Mouse (Mus musculus): ENCODE data around the gene Ptprs.

Gene Ptprs

DNA sequence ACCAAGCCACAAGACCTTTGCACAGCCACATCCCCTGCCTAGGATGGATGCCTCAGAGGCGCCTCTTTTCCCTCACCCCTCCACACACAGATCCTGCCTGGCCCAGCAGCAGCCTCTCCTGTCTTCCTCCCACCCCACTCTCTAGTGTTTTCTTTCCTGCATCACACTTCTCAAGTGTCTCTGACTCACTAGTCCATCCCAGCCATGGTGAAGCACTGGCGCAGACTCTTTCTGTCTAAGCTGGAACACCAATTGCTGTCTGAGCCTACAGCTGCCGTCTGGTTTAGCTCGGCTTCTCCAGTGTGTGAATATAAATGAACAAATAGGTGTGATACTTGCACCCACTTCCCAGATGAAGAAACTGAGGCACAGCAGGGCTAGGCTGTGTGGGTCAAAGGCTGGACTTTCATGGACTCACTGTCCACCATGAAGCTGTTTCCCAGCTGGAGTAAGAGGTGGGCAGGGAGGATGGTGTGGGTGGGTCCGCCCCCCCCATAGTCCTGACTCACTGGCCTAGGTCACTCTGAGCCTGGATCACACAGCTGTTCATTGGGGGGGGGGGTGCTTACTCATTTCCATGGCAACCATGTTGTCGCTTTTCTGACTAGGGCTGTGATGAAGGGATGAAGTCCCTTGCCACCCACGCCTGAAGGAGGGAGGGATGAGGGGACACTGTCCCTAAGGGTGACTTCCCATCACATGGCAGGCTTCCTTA is 14.3 kb upstream of the Ptprs start:
- DNase-seq = no peak

DNA sequence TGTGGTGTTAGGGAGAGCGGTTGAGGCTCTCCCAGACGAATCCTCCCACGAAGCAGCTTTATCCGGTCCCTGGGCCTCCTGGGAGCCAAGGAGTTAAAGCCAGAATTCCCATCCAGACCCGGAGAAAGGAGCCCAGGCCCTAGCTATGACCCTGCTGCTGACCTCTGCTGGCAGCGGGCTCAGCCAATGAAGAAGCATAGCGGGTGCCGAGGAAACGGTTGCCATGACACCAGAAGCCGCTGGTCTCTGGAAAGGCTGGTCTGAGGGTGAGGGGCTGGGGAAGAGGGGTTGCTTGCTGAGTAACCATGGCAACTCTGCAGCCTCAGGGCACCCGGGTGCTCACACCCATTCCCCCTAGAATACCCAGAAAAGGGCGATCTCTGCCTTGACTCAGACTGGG is 11.7 kb upstream of the Ptprs start:
- no peak for DNase-seq

GRCm38 (mm10) chr17:56487441-56487888 is 11.2 kb upstream of the Ptprs start:
- no peak for DNase-seq

- no peak for DNase-seq
These were observed 9.6 kb upstream of the Ptprs start for GRCm38 (mm10) chr17:56485926-56486325.

DNA sequence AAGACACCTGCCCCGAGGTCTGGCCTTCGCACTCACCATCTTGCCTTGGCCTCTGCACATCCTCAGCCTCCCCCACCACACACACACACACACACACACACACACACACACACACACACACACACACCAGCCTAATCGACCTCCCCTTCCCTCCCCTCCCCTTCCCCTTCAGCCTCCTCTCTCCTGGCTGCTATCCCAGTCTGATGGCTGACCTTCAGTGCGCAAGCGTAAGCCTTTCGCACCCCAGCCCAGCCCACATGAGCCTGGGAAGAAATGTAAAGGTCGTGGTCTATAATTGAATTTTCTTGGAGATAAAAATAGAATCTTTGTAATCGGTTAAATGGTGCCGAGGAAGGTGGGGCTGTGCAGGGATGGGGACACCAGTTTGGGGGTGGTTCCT is 8.8 kb upstream of the Ptprs start:
- no peak for DNase-seq

- DNase-seq = no peak
These were observed 6.4 kb upstream of the Ptprs start for GRCm38 (mm10) chr17:56482671-56483070.

DNA sequence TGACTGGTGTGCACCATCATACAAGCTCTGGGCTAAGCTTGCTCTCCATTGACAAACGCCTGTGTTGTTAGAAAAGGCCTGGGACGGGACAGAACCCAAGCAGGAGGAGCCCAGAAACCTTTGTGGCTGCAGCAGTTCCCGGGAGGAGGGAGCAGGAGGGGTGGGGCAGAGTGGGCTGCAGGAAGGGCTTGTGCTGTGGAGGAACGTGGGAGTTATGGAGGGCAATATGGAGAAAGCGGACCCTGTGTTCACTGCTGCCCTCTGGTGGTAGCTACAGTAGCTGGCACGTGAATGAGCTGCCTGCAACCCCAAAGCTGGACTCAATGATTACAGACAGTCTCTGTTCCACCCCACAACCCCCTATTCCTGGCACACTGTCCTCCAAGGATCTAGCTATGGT is 3.1 kb upstream of the Ptprs start:
- peak; percentile 68 for DNase-seq

DNA sequence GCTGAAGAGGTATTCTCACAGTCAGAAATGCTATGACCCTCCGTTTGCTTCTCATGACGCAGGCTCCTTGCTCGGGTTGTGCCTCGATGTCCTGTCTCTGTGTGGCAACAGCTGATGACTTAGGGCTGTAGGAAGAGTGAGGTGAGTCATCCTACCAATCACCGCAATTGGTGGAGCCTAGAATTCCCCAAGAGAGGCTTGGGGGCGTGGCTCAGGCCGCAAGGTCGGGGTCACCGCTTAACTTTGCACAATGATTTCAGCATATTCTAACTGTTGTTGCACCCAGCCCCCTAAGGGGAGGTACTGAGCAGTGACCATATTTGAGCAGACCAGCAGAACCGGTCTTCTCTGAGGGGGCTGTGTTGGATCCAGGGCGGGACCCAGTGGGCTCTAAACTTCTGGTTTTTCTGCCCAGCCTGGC is 1.9 kb upstream of the Ptprs start:
- no peak for DNase-seq

DNA sequence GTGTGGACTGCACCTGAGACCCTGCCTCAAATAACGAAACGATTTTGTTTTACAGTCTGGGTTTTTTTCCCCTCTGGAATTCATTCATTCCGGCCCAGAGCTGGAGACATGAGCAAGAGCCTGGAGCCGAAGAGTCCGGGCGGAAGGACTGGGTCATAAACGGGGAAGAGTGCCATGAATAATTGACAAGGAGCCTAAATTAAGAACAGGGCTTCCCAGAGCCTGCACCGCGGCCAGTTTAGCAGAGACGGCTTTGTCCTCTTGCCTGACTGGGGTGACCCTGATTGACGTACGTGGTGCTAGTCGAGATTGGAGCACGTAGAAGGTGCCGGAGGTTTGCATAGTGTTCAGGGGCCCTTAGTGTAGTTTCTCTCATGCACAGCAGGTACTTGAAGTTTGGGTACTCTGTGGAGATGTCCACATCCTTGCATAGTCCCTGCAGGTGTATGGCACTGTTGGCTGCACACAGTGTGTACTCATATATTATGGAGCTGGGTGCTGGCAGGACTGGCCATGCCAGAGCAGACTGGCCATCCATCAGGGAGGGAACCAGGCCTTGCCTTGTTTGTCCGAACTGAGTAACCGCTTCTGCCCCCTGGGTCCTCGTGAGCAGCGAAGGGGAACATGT is 1.0 kb upstream of the Ptprs start:
- DNase-seq = no peak

- DNase-seq = no peak
These were observed 490 bp downstream of the Ptprs start for GRCm38 (mm10) chr17:56475584-56476401.

DNA sequence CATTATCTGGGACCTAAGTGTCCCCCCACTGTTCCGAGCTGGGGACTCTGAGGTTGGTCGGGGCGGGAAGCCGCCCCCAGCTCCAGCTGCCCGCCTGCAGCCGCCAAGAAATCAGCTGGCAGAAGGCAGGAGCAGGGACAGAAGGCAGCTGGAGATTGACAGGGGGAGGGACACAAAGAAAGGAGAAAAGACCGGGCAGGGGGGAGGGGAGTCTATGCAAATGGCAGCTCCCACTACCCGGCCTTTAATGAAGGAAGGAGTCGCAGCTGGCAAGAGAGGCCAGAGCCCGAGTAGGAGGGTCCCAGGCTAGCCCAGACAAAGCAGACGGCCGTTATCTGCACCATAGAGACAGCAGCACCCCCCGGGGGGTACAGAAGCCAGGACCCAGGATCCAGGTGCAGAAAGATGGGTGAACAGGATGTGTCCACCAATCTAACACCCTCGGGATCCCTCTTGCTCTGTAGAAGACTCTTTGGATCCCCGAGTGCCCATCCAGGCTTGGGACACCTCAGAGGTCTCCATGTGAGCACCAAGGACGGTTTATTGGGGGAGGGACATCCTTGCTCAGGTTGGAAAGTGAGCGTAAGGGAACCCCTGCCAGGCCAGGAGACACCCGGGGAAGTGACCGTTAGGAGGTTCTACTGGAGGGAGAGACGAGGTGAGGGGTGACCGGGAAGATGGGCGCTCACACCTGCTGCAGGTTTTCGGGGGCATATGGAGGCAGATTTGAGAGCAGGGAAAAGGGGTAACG is 1.3 kb downstream of the Ptprs start:
- no peak for DNase-seq

GRCm38 (mm10) chr17:56474311-56474830 is 1.9 kb downstream of the Ptprs start:
- no peak for DNase-seq

DNA sequence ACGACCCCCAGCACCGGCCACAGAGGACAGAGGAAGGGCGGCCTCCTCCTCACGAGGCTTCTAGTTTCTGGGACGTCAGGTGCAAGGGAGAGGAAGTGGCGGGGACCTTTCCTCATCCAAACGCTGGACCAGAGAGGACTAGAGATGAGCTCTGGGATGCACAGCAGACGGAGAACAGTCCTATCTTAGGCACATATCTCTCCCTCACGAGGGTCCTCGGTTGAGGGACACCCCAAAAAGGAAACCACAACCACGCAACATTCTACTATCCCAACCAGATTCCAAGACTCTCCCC is 2.7 kb downstream of the Ptprs start:
- no peak for DNase-seq

DNA sequence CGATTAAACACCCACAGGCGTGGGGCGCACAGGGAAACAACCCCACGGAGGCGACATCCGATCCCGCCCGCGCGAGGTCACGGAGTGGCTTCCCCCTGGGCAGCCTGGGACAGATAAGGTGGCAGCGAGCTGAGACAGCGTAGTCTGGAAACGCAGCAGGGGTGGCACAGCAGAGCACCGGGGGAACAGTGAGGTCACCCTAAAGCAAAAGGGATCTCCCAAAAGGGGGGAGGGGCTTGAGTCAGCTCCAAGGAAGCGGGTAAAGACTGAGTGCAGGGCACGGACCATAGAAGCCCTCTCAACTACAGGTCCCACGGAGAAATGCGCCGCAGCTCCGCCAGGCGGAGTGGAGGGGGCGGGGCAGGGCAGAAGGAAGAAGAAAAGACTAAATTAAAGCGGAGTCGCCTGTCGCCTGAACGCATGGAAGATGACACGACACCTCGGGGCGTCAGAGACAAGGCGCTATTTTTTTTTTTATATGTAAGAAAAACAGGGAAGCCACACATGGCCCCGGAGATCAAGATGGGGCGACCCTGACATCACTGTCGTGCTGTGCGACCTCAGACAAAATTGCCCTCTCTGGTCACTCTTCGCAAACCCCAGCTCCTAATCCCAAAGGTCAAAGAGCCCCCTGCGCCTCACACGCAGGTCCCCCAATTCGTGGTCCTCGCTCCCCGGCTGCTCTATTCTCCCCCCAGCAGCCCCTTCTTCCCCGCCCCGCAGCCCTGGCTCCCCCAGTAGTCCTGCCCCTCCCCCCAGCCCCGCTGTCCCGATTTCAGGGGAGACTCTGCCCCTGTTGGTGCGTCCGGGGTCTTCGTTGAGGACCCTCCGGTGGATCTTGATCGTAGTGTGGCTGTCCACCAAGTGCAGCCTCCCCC is 3.3 kb downstream of the Ptprs start:
- DNase-seq = peak; percentile 46

GRCm38 (mm10) chr17:56472121-56472520 is 4.2 kb downstream of the Ptprs start:
- DNase-seq = no peak

DNA sequence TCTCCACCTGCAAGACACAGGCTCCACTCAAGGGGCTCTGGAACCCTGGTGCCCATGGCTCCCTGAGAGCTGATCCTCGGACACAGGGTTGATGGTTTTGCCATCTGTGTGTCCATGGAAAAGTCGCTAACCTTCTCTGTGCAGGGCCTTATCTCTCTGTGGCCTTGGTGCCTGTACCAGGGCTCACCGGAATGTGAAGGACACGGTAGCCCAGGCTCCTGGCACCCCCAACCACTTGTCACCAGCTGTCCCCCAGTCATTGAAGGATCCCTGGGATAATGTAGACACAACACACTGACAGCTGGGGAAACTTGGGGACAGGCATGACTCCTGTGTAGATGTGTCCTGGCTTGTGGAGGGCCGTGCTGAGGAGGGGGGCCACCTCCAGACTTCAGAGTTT is 5.1 kb downstream of the Ptprs start:
- DNase-seq = no peak

- DNase-seq = peak; percentile 55
These were observed 5.7 kb downstream of the Ptprs start for GRCm38 (mm10) chr17:56470571-56470970.

GRCm38 (mm10) chr17:56470001-56470436 is 6.3 kb downstream of the Ptprs start:
- DNase-seq = peak; percentile 38

DNA sequence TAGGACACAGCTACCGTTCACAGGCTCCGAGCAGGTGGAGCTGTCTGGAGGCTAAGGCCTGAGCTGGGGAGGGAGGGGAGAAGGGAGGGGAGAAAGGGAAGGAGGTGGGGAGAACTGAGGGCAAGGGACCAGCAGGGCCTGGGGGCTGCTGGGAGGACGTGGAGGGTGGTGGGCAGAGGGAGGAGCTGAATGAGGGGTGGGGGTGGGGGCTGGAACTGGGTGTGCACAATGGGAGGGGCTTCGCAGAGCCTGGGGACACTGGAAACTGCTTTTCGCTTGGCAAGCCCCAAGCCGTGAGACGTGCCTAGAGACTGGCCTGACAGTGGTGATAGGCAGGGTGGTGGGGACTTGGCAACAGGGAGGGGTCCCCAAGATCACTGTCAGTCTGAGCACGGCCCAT is 7.0 kb downstream of the Ptprs start:
- DNase-seq = no peak

DNA sequence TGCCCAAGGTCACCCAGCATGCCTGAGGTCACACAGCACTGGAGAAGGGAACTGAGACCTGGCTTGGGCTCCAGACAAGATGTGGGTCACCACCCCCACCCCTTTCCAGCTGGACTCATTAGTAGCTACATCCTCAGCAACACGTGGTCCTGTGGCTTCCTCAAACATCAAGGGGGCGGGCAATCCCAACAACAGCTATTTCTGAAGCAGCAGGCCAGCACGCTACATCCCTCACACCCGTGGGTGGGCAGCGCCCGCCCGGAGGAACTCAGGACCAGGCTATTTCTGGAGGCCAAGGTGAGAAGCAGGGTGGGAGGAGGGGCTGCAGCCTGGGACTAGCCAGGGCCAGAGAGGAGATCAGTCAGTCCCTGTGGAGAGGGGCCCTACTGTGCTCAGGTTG is 7.4 kb downstream of the Ptprs start:
- no peak for DNase-seq

GRCm38 (mm10) chr17:56468380-56468779 is 7.9 kb downstream of the Ptprs start:
- DNase-seq = no peak

- no peak for DNase-seq
These were observed 8.8 kb downstream of the Ptprs start for GRCm38 (mm10) chr17:56467456-56467884.
